Mouse (Mus musculus) stomach, embryonic 14.5 days (tissue): ENCODE data around the gene Mybpc3. TPM values are rescaled to one million over a fixed set of nuclear protein-coding genes. Genes with fewer than 3 reads are reported as not detected.
"Not testable (repeated sequence)": the region's sequence is repeated elsewhere in the genome, so short reads cannot be mapped to it uniquely, and the experiment has no call there.

Source experiments
- ATAC-seq: fragments of 200-750 bp; cut with Nextera tagmentation; 2 replicates; pipeline ENCODE4 v1.8.0; 2017; ENCODE audit warnings: low read depth, moderate TSS enrichment; ENCODE audit not compliant: insufficient number of reproducible peaks, insufficient read depth, low FRiP score
- H3K27ac ChIP-seq: fragments of 300-500 bp; sonication (generic); 2 replicates; pipeline ENCODE4 v1.5.1; 2014; ENCODE audit warnings: mild to moderate bottlenecking, low read length, moderate library complexity, mixed read lengths
- H3K27me3 ChIP-seq: fragments of 300-500 bp; sonication (generic); 2 replicates; pipeline ENCODE4 v1.6.1; 2014; ENCODE audit warnings: low read length, control low read depth, mixed read lengths; ENCODE audit not compliant: control insufficient read depth, insufficient read depth
- H3K36me3 ChIP-seq: fragments of 300-500 bp; sonication (generic); 2 replicates; pipeline ENCODE4 v1.6.1; 2014; ENCODE audit warnings: mild to moderate bottlenecking, control low read depth, low read length, moderate library complexity, mixed read lengths; ENCODE audit not compliant: control insufficient read depth, insufficient read depth
- H3K4me1 ChIP-seq: fragments of 300-500 bp; sonication (generic); 2 replicates; pipeline ENCODE4 v1.6.1; 2014; ENCODE audit warnings: low read length, control low read depth, mixed read lengths; ENCODE audit not compliant: control insufficient read depth, insufficient read depth
- H3K4me2 ChIP-seq: fragments of 300-500 bp; sonication (generic); replicated peaks from 2 replicates; pipeline ENCODE4 v1.6.1; 2014; ENCODE audit warnings: low read depth, low read length, control low read depth
- H3K4me3 ChIP-seq: fragments of 300-500 bp; sonication (generic); 2 replicates; pipeline ENCODE4 v1.5.1; 2014; ENCODE audit warnings: low read depth, low read length, control low read depth
- H3K9ac ChIP-seq: fragments of 300-500 bp; sonication (generic); replicated peaks from 2 replicates; pipeline ENCODE4 v1.6.1; 2014; ENCODE audit warnings: low read depth, mild to moderate bottlenecking, control low read depth, low read length, moderate library complexity, mixed read lengths
- H3K9me3 ChIP-seq: fragments of 300-500 bp; sonication (generic); 2 replicates; pipeline ENCODE4 v1.6.1; 2016; ENCODE audit warnings: low read depth, low read length, control low read depth; ENCODE audit not compliant: control insufficient read depth
- WGBS: fragments of 180-500 bp; shearing (Covaris S2); extraction: QIAGEN DNeasy Blood & Tissue Kit; methylation state at CpG from one replicate; pipeline ENCODE4 v1.1.7; 2014; 5-methylcytosine and 5-hydroxymethylcytosine counted together
- polyA plus RNA-seq: library from polyadenylated mRNA; unstranded; fragments of >200 nt; fragmentation: Nextera tagmentation; extraction: Ambion mirVana; gene quantifications from 2 replicates; pipeline ENCODE4 v1.2.1, GENCODE M21; 2014

The Mybpc3 gene
- polyA plus RNA-seq, 1 experiment from 2014 or later = 0.42 TPM

GRCm38 (mm10) chr2:91098156-91098555, 19.8 kb upstream of the Mybpc3 start:
- no peak overlapping the region for H3K4me3 ChIP-seq
- no peaks in the 10 kb centered on the region for H3K9me3 ChIP-seq
- no peaks in the 10 kb centered on the region for H3K4me1 ChIP-seq
- no peak overlapping the region for H3K4me2 ChIP-seq
- no peaks in the 10 kb centered on the region for H3K36me3 ChIP-seq
- ATAC-seq = no peak
- 82% methylated on average over 2 of the region's 2 CpGs for WGBS
- no peak overlapping the region for H3K27ac ChIP-seq
- no peak overlapping the region for H3K9ac ChIP-seq
- H3K27me3 ChIP-seq = no peaks in the 10 kb centered on the region

- Histone ChIP-seq H3K27ac (no peak overlapping the region), H3K4me3 (no peak overlapping the region), H3K27me3 (no peaks in the 10 kb centered on the region), H3K9me3 (no peaks in the 10 kb centered on the region), H3K9ac (no peak overlapping the region), H3K4me2 (no peak overlapping the region), H3K4me1 (no peaks in the 10 kb centered on the region), H3K36me3 (no peaks in the 10 kb centered on the region)
- 7% methylated on average over 7 of the region's 7 CpGs for WGBS
- ATAC-seq = peak; percentile 86
Measured at GRCm38 (mm10) chr2:91101124-91101740, 16.7 kb upstream of the Mybpc3 start.

- Histone ChIP-seq H3K4me2 (no peak overlapping the region), H3K27ac (no peak overlapping the region), H3K36me3 (no peaks in the 10 kb centered on the region), H3K9ac (no peak overlapping the region), H3K4me1 (no peaks in the 10 kb centered on the region), H3K27me3 (no peaks in the 10 kb centered on the region), H3K9me3 (no peaks in the 10 kb centered on the region), H3K4me3 (no peak overlapping the region)
- no peak for ATAC-seq
- 79% methylated on average over 3 of the region's 3 CpGs for WGBS
Measured at GRCm38 (mm10) chr2:91108156-91108555, 9.8 kb upstream of the Mybpc3 start.

- Histone ChIP-seq H3K36me3 (no peaks in the 10 kb centered on the region), H3K27ac (no peak overlapping the region), H3K4me1 (no peaks in the 10 kb centered on the region), H3K9me3 (no peaks in the 10 kb centered on the region), H3K4me2 (no peak overlapping the region), H3K9ac (no peak overlapping the region), H3K4me3 (no peak overlapping the region), H3K27me3 (no peaks in the 10 kb centered on the region)
- no peak for ATAC-seq
- WGBS = 86% methylated on average over 5 of the region's 5 CpGs
Measured at GRCm38 (mm10) chr2:91109241-91109640, 8.7 kb upstream of the Mybpc3 start.

- Histone ChIP-seq H3K9me3 (no peaks in the 10 kb centered on the region), H3K4me3 (no peak overlapping the region), H3K4me1 (no peaks in the 10 kb centered on the region), H3K27me3 (no peaks in the 10 kb centered on the region), H3K36me3 (no peaks in the 10 kb centered on the region), H3K9ac (no peak overlapping the region), H3K27ac (no peak overlapping the region), H3K4me2 (no peak overlapping the region)
- 79% methylated on average over 5 of the region's 5 CpGs for WGBS
- ATAC-seq = no peak
Measured at GRCm38 (mm10) chr2:91109807-91110385, 8.0 kb upstream of the Mybpc3 start.

GRCm38 (mm10) chr2:91110429-91110828, 7.5 kb upstream of the Mybpc3 start:
- H3K27me3 ChIP-seq = no peaks in the 10 kb centered on the region
- no peak overlapping the region for H3K4me3 ChIP-seq
- H3K27ac ChIP-seq = no peak overlapping the region
- no peak for ATAC-seq
- H3K9ac ChIP-seq = no peak overlapping the region
- no peaks in the 10 kb centered on the region for H3K9me3 ChIP-seq
- peaks cover 3% of the 10 kb centered on the region; the same call in 1 of the 2 replicates for H3K4me1 ChIP-seq
- no peaks in the 10 kb centered on the region for H3K36me3 ChIP-seq
- 73% methylated on average over 6 of the region's 6 CpGs for WGBS
- no peak overlapping the region for H3K4me2 ChIP-seq

GRCm38 (mm10) chr2:91111832-91112231, 6.1 kb upstream of the Mybpc3 start:
- 89% methylated on average over 3 of the region's 3 CpGs for WGBS
- not testable (repeated sequence) for H3K27me3 ChIP-seq, H3K9ac ChIP-seq, H3K4me2 ChIP-seq, H3K27ac ChIP-seq, ATAC-seq, H3K4me3 ChIP-seq, H3K36me3 ChIP-seq, H3K9me3 ChIP-seq, H3K4me1 ChIP-seq

- no peak for ATAC-seq
- H3K9me3 ChIP-seq = no peaks in the 10 kb centered on the region
- no peak overlapping the region for H3K27ac ChIP-seq
- no peak overlapping the region for H3K4me2 ChIP-seq
- H3K4me3 ChIP-seq = no peak overlapping the region
- no peaks in the 10 kb centered on the region for H3K36me3 ChIP-seq
- whole genome bisulfite sequencing = 46% methylated on average over 4 of the region's 4 CpGs
- no peak overlapping the region for H3K9ac ChIP-seq
- peaks cover 7% of the 10 kb centered on the region; the same call in 1 of the 2 replicates for H3K4me1 ChIP-seq
- no peaks in the 10 kb centered on the region for H3K27me3 ChIP-seq
Measured at GRCm38 (mm10) chr2:91112491-91112890, 5.5 kb upstream of the Mybpc3 start.

GRCm38 (mm10) chr2:91113334-91113733, 4.6 kb upstream of the Mybpc3 start:
- 71% methylated on average over 10 of the region's 10 CpGs for WGBS
- H3K36me3 ChIP-seq = no peaks in the 10 kb centered on the region
- ATAC-seq = no peak

More at GRCm38 (mm10) chr2:91113334-91113733, 4.6 kb upstream of the Mybpc3 start:
- no peak overlapping the region for H3K9ac ChIP-seq
- H3K4me2 ChIP-seq = no peak overlapping the region
- no peaks in the 10 kb centered on the region for H3K27me3 ChIP-seq
- peaks cover 7% of the 10 kb centered on the region; the same call in 1 of the 2 replicates for H3K4me1 ChIP-seq
- no peak overlapping the region for H3K27ac ChIP-seq
- H3K4me3 ChIP-seq = no peak overlapping the region
- H3K9me3 ChIP-seq = no peaks in the 10 kb centered on the region
